Mouse (Mus musculus) heart, embryonic 12.5 days (tissue): ENCODE measurements around the gene Pgap3. TPM values are rescaled to one million over a fixed set of nuclear protein-coding genes. Genes with fewer than 3 reads are reported as not detected.
A peak's percentile ranks its signal among the peaks of the same experiment; 100 is the strongest.

Experiments
- ATAC-seq: fragments of 200-750 bp; cut with Nextera tagmentation; 2 replicates; pipeline ENCODE4 v1.8.0; 2017; ENCODE audit warnings: moderate TSS enrichment, moderate library complexity; ENCODE audit not compliant: insufficient number of reproducible peaks, low FRiP score
- H3K27ac ChIP-seq: fragments of 300-500 bp; sonication (generic); 2 replicates; pipeline ENCODE4 v1.5.1; 2016; ENCODE audit warnings: mild to moderate bottlenecking, moderate library complexity; ENCODE audit not compliant: poor library complexity, severe bottlenecking
- H3K27me3 ChIP-seq: fragments of 300-500 bp; sonication (generic); replicated peaks from 2 replicates; pipeline ENCODE4 v1.6.1; 2016; ENCODE audit warnings: mild to moderate bottlenecking, moderate library complexity
- H3K36me3 ChIP-seq: fragments of 300-500 bp; sonication (generic); 2 replicates; pipeline ENCODE4 v1.6.1; 2016; ENCODE audit warnings: mild to moderate bottlenecking, moderate library complexity
- H3K4me1 ChIP-seq: fragments of 300-500 bp; sonication (generic); replicated peaks from 2 replicates; pipeline ENCODE4 v1.6.1; 2016; ENCODE audit warnings: mild to moderate bottlenecking
- H3K4me2 ChIP-seq: fragments of 300-500 bp; sonication (generic); 2 replicates; pipeline ENCODE4 v1.6.1; 2016; ENCODE audit warnings: mild to moderate bottlenecking, moderate library complexity
- H3K4me3 ChIP-seq: fragments of 300-500 bp; sonication (generic); 2 replicates; pipeline ENCODE4 v1.5.1; 2016; ENCODE audit warnings: mild to moderate bottlenecking
- H3K9ac ChIP-seq: fragments of 300-500 bp; sonication (generic); 2 replicates; pipeline ENCODE4 v1.6.1; 2016; ENCODE audit warnings: mild to moderate bottlenecking, moderate library complexity
- H3K9me3 ChIP-seq: fragments of 300-500 bp; sonication (generic); replicated peaks from 2 replicates; pipeline ENCODE4 v1.6.1; 2016; ENCODE audit warnings: mild to moderate bottlenecking, moderate library complexity
- WGBS: fragments of 180-500 bp; shearing (Covaris S2); methylation state at CpG from one replicate; pipeline ENCODE4 v1.1.7; 2016; 5-methylcytosine and 5-hydroxymethylcytosine counted together
- polyA plus RNA-seq: library from polyadenylated mRNA; unstranded; fragments of >200 nt; fragmentation: Nextera tagmentation; extraction: Ambion mirVana; gene quantifications from 2 replicates; pipeline ENCODE4 v1.2.1, GENCODE M21; 2016

The Pgap3 gene
- polyA plus RNA-seq, 1 experiment from 2014 or later = 20.0 TPM

DNA sequence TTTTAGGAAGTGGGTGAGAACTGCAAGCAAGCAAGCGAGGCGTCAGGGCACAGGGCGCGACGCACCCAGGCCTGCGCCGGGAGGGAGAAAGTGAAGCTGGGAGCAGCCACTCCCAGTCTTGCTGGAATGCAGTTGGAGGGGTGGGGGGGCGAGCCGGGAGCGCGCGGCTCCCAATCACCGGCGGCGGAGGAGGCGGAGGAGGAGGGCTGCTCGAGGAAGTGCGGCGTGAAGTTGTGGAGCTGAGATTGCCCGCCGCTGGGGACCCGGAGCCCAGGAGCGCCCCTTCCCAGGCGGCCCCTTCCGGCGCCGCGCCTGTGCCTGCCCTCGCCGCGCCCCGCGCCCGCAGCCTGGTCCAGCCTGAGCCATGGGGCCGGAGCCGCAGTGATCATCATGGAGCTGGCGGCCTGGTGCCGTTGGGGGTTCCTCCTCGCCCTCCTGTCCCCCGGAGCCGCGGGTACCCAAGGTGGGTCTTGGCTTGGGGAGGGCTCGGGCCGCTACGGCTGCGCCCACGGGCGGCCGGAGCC, 12.0 kb upstream of the Pgap3 start, which contains the start of gene Erbb2:
Erbb2 (plus strand) TSS at position 198 of the 524 bp plus-strand sequence.
- peak; percentile 81 for ATAC-seq
- peak within 1 kb of the TSS; percentile 93 for H3K4me3 ChIP-seq
- peaks cover 66% of the 10 kb centered on the region for H3K4me1 ChIP-seq
- no peaks in the 10 kb centered on the region for H3K27me3 ChIP-seq
- H3K9me3 ChIP-seq = no peaks in the 10 kb centered on the region
- H3K36me3 ChIP-seq = peaks cover 5% of the 10 kb centered on the region; the same call in 1 of the 2 replicates
- peak within 1 kb of the TSS; percentile 93 for H3K27ac ChIP-seq
- H3K4me2 ChIP-seq = peak within 1 kb of the TSS; percentile 70
- under 1% methylated on average over 49 of the region's 49 CpGs for WGBS
- H3K9ac ChIP-seq = peak within 1 kb of the TSS; percentile 100

DNA sequence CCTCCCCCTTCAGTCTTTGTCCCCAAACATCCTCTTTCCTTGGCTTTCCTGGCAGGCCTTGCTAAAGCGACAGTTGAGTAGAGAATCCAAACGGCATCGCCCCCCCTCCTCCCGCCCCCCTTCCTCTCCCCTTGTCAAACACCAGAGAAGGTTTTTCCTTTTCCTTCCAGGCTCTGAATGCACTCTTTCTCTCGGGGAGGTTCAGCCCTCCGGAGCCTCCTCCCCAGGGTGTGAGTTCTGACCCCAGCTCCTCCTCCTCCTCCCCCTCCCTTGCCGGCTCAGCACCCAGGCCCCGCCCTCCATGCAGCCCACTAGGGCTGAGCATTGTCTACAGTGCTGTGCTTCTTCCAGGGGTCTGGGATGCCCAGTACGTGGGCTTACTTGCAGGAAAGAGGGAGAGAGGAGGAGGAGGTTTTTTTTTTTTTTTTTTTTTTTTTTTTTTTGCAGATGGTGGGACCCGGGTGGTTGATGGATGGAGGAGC, 9.1 kb upstream of the Pgap3 start:
- no peaks in the 10 kb centered on the region for H3K27me3 ChIP-seq
- 0 out of 2 replicates have a peak overlapping the region, but pooled peaks have one; percentile 12 for H3K4me3 ChIP-seq
- H3K36me3 ChIP-seq = no peaks in the 10 kb centered on the region
- H3K9me3 ChIP-seq = no peaks in the 10 kb centered on the region
- peak overlapping the region; percentile 3 for H3K9ac ChIP-seq
- peak overlapping the region; percentile 9 for H3K27ac ChIP-seq
- peaks cover 37% of the 10 kb centered on the region for H3K4me1 ChIP-seq
- 6% methylated on average over 10 of the region's 10 CpGs for WGBS
- H3K4me2 ChIP-seq = peak overlapping the region; percentile 41
- peak; percentile 52 for ATAC-seq

DNA sequence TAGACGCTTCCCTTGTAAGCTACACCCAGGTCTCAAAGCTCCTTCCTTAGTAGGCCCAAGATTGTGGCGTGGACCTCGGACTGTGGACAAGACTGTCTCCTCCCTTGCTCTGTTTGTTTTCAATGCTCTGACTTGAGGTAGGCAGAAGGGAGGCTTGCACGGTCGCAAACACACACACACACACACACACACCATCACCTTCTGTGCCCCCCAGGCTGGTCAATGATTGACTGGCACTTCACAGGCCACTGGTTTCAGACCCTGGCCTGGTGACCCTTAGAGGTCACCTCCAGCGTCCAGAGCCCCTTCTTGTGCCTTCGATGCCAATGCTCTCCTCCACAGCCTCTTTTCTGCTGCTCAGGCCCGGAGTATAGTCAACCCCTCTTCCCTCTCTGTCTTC, 8.6 kb upstream of the Pgap3 start:
- Histone ChIP-seq H3K4me3 (0 out of 2 replicates have a peak overlapping the region, but pooled peaks have one; percentile 12), H3K4me1 (peaks cover 32% of the 10 kb centered on the region), H3K36me3 (no peaks in the 10 kb centered on the region), H3K4me2 (peak overlapping the region; percentile 41), H3K9ac (peak overlapping the region; percentile 3), H3K9me3 (no peaks in the 10 kb centered on the region), H3K27ac (peak overlapping the region; percentile 9), H3K27me3 (no peaks in the 10 kb centered on the region)
- 57% methylated on average over 8 of the region's 8 CpGs for WGBS
- ATAC-seq = no peak

DNA sequence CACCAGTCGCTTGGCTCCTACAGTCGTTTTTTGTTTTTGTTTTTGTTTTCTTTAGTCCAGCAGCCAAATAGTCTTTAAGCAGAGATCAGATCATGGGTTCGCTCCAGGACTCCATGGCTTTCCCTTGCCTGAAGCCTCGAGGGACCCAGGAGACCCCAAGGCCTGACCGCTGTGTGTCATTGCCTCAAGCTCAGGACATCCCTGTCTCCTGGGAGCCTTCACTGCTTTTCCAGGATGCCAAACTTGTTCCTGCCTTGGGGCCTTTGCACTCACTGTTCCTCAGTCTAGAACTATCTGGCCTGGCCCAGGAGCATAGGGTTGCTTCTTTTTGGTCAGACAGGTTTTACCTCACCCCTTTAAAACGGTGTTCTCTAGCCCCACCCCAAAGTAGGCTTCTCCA, 6.3 kb upstream of the Pgap3 start:
- Histone ChIP-seq H3K9me3 (no peaks in the 10 kb centered on the region), H3K4me3 (no peak overlapping the region), H3K27me3 (no peaks in the 10 kb centered on the region), H3K4me2 (no peak overlapping the region), H3K27ac (no peak overlapping the region), H3K4me1 (peaks cover 24% of the 10 kb centered on the region), H3K36me3 (no peaks in the 10 kb centered on the region), H3K9ac (no peak overlapping the region)
- ATAC-seq = no peak
- WGBS = 73% methylated on average over 6 of the region's 6 CpGs

DNA sequence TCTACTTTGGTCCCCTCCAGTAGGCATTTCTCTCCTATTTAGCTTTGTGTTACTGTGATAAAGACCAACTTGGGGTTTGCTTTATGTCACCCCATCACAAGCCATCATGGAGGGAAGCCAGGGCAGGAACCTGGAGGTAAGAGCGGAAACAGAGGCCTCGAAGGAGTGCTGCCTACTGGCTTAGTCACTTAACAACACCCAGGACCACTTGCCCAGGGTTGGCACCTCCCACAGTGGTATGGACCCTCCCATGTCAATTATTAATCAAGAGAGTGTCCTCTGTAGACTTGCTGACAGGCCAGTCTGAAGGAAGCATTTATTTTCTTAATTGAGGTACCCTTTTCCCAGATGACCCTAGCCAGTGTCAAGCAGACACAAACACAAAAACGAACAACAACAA, 526 bp upstream of the Pgap3 start:
- Histone ChIP-seq H3K27ac (peak overlapping the region; percentile 93), H3K4me3 (peak overlapping the region; percentile 59), H3K9ac (peak overlapping the region; percentile 72), H3K27me3 (no peaks in the 10 kb centered on the region), H3K4me2 (peak overlapping the region; percentile 75), H3K9me3 (no peaks in the 10 kb centered on the region), H3K4me1 (peaks cover 18% of the 10 kb centered on the region), H3K36me3 (peaks cover 9% of the 10 kb centered on the region; the same call in 1 of the 2 replicates)
- no peak for ATAC-seq
- WGBS = 54% methylated on average over 3 of the region's 3 CpGs

DNA sequence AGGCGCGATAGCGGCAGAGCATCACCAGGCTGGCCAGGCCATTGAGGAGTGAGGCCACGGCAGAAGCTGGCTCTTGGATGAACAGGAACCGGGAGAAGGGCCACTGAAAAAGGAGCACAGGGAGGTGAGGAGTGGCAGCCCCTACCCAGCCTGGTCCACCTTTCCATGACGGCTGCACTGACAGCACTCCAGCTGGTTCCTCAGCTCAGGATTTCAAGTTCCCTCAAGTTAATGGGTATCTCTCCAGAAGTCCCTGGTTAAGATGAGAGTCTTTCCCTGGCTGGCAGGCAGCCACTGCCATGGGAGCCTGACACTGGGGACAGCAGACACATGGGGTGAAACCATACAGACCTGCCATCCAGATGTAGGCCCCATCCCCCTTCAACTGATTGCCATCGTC, 2.3 kb downstream of the Pgap3 start:
- Histone ChIP-seq H3K36me3 (peaks cover 9% of the 10 kb centered on the region; the same call in 1 of the 2 replicates), H3K9me3 (no peaks in the 10 kb centered on the region), H3K27ac (no peak overlapping the region), H3K9ac (no peak overlapping the region), H3K4me1 (peaks cover 43% of the 10 kb centered on the region), H3K4me3 (no peak overlapping the region), H3K27me3 (no peaks in the 10 kb centered on the region), H3K4me2 (no peak overlapping the region)
- ATAC-seq = no peak
- WGBS = 88% methylated on average over 7 of the region's 7 CpGs

DNA sequence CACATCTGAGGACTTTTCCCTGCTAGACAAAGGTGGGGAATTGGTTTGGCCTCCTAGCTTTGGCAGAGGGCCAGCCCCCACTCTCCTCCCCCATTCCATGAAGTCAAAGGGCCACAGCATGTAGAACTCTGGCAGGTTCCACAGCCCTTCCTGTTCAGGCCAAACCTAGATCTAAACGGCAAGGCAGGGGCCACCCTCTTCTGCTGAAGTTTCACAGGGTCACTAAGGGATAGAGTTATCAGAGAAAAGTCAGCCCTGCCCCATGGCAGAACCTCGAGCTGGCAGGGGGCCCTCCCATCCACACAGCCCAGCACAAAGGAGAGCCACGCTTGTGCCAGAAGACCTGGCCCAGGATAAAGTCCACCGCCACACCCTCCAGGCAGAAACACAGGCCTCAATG, 5.2 kb downstream of the Pgap3 start:
- H3K9ac ChIP-seq = peak overlapping the region; percentile 25; the same call in 1 of the 2 replicates
- peak overlapping the region; percentile 98 for H3K27ac ChIP-seq
- no peak overlapping the region for H3K4me3 ChIP-seq
- H3K4me2 ChIP-seq = 0 out of 2 replicates have a peak overlapping the region, but pooled peaks have one; percentile 4
- 30% methylated on average over 4 of the region's 4 CpGs for WGBS
- no peak for ATAC-seq
- H3K9me3 ChIP-seq = no peaks in the 10 kb centered on the region
- peaks cover 58% of the 10 kb centered on the region for H3K4me1 ChIP-seq
- peaks cover 9% of the 10 kb centered on the region; the same call in 1 of the 2 replicates for H3K36me3 ChIP-seq
- 0 out of 2 replicates have a peak, but pooled peaks cover 7% of the 10 kb centered on the region for H3K27me3 ChIP-seq

DNA sequence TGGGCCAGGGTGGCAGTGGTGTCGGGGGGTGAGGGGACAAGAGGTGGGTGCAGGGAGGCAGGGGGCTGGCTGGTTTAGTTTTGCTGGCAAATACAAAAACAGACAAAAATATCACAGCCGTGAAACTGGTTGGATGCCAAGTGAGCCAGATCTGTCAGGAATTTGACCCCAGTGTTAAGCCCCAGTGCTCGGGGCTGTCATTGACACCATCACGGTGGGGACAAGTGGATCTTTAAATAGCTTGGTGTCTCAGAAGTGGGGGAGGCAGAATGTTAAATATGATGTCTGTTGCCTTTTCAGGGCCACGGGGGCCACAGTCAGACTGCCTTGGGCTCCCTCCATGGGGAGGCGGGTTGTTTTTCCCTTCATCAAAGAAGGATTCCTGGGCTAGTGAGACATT, 6.0 kb downstream of the Pgap3 start:
- WGBS = 23% methylated on average over 6 of the region's 6 CpGs
- ATAC-seq = 0 out of 2 replicates have a peak, but pooled peaks have one; percentile 20
- Histone ChIP-seq H3K9me3 (no peaks in the 10 kb centered on the region), H3K36me3 (peaks cover 9% of the 10 kb centered on the region; the same call in 1 of the 2 replicates), H3K27ac (peak overlapping the region; percentile 98), H3K27me3 (0 out of 2 replicates have a peak, but pooled peaks cover 7% of the 10 kb centered on the region), H3K9ac (peak overlapping the region; percentile 55; the same call in 1 of the 2 replicates), H3K4me3 (no peak overlapping the region), H3K4me1 (peaks cover 57% of the 10 kb centered on the region), H3K4me2 (peak overlapping the region; percentile 40)

DNA sequence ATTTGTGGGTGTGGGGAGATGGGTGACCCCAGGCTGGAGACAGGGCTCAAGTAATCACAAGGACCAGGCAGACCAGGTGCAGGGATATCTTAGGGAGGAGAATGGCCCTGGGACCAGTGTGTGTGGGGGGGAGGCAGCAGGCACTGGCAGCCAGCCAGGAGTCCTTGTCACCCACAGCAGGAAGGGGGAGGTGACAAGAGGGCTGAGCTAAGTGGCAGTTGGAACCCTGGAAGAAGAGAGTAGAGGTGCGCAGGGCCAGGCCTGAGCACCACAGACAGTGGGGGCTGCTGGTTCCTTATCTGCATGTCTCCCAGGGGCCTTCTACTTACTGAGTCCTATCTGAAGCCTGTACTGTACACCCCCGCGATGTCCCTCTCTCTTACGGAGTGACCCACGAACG, 7.0 kb downstream of the Pgap3 start:
- H3K4me3 ChIP-seq = no peak overlapping the region

DNA sequence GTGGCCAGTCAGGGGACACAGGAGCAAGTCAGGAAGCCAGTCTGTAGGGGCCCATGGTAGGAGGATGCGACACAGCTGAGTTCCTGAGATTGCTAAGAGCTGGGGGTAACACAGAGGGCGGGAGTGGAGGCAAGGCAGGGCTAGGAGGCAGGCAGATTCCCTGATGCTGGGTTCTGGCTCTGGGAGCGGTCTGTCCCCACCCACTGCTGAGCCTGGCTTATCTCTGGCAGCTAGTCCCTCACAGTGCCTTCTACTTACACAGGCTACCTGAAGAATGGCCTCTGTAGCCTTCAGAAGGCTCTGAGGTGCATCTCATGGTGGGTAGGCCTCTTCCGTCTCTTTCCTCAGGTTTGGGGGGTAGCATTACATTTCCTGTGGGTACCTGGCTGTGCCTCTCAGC, 7.6 kb downstream of the Pgap3 start:
- Histone ChIP-seq H3K4me2 (peak overlapping the region; percentile 40), H3K27me3 (peaks cover 18% of the 10 kb centered on the region), H3K9ac (peak overlapping the region; percentile 55), H3K4me1 (peaks cover 73% of the 10 kb centered on the region), H3K36me3 (peaks cover 3% of the 10 kb centered on the region; the same call in 1 of the 2 replicates), H3K9me3 (no peaks in the 10 kb centered on the region), H3K4me3 (no peak overlapping the region), H3K27ac (peak overlapping the region; percentile 98)
- no peak for ATAC-seq
- WGBS = 26% methylated on average over 4 of the region's 4 CpGs

More for the DNA sequence above, 7.0 kb downstream of the Pgap3 start:
- H3K9me3 ChIP-seq = no peaks in the 10 kb centered on the region
- peaks cover 67% of the 10 kb centered on the region for H3K4me1 ChIP-seq
- peak overlapping the region; percentile 55 for H3K9ac ChIP-seq
- H3K27me3 ChIP-seq = 0 out of 2 replicates have a peak, but pooled peaks cover 11% of the 10 kb centered on the region
- peak overlapping the region; percentile 98 for H3K27ac ChIP-seq
- ATAC-seq = peak; percentile 65
- 13% methylated on average over 6 of the region's 6 CpGs for WGBS
- peak overlapping the region; percentile 40 for H3K4me2 ChIP-seq
- H3K36me3 ChIP-seq = peaks cover 5% of the 10 kb centered on the region; the same call in 1 of the 2 replicates

DNA sequence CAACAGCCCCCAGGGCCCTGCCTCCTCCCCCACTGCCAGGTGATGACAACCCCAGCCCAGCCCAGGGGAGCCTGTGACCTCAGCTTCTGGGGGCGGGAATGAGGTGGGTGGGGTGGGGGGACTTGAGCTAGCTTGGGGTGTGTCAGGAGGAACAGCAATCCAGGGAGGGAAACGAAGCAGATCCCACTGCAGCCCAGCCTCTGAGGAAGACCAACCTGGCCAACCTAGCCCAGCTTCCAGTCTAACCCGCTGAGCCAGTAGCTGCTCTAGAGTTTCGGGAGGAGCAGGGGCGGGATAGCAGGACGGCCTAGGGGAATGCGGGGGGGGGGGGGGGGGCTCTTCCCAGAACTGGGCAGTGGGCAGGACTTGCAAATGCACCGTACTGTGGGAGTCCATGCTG, 8.3 kb downstream of the Pgap3 start:
- Histone ChIP-seq H3K27ac (peak overlapping the region; percentile 98), H3K9ac (peak overlapping the region; percentile 55), H3K36me3 (no peaks in the 10 kb centered on the region), H3K4me1 (peaks cover 79% of the 10 kb centered on the region), H3K4me2 (peak overlapping the region; percentile 40; the same call in 1 of the 2 replicates), H3K27me3 (peaks cover 24% of the 10 kb centered on the region), H3K4me3 (no peak overlapping the region), H3K9me3 (no peaks in the 10 kb centered on the region)
- no peak for ATAC-seq
- 6% methylated on average over 7 of the region's 8 CpGs for WGBS
